Mouse (Mus musculus): ENCODE measurements around the gene Top2b. TPM values are rescaled to one million over a fixed set of nuclear protein-coding genes. Genes with fewer than 3 reads are reported as not detected.
A peak's percentile ranks its signal among the peaks of the same experiment; 100 is the strongest.

Top2b gene
- total RNA-seq (2022) = 100 to 1,000 TPM in 1 of 4 experiments, 10 to 100 TPM in 3; 82.4 to 120 (median 95.1) TPM

DNA sequence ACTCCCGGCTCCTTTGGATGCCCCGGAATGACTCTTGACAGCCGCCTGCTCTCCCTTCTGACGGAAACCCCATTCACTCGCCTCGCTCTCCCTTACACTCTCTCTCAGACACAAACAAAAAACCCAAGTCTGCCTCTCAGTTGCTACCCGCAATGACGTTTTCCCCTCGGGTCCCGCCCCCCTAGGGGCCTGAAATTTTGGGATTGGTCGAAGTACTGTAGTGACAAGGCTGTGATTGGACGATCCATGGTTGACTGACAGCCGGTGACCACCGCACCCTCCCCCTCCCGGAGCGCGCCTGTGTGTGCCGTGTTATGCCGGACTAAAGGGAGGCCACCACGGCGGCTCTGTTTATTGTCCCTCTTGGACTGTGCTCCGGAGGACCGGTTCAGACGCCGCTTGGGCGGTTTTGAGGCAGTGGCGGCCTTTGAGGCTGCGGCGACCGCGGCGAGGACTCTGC lies at the start of gene Top2b:
Gene Top2b, plus strand, starts transcription at position 302 of the 460 bp plus-strand sequence.
- peak; percentile 98 for DNase-seq

DNA sequence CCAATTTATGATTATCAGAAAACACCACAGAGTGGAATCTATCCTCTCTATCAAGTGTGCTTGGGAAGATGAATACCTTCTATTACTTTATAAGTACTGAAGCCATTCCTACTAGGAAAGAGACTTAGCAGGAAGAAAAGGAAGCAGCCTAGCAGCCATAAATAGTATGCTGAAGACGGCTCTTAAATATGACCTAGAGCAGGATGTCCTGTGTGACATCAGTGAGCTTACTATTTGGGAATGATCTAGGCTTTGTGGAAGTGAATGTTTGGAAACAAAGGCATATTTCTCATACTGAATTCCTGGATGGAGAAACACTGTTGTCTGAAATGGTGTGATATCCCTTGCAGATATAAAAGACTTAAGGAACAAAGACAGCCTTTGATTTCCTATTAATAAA lies 48.3 kb upstream of the Top2b start:
- DNase-seq = no peak

DNA sequence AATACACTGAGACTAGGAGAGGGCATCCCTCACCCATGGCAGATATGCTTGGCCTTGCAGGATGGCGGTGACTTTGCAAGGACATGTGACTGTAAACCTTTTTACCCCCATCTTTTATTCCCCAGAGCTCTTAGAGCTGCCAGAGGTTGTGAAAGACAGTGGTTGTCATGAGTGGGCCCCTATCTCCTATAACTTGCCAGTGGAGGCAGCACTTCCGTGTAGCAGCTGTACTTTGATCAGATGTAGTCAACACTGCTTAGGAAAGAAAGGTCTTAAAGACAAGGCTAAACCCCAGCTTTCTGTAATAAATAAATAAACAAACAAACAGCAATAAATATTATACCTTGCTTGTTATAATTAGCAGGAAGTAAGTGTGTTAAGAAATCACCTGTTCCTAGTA lies 45.2 kb upstream of the Top2b start:
- DNase-seq = no peak

DNA sequence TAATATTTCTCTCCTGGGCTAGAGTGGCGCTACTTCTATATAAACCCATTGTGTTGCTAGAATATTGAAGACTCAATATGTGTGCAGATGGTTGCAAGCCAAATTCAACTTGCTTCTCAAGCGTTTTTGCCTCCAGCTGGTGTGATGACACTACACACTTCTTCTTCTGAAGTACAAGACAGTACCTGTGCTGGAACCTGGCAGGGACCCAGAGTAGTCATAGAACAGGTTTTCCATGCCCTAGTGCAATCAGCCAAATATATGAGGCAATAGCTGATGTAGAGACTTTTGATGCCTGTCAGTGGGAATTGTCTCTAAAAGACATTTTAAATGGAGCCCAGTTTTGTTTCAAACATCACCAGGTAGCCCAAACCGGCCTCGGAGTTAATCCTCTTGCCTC lies 40.6 kb upstream of the Top2b start:
- DNase-seq = no peak

DNA sequence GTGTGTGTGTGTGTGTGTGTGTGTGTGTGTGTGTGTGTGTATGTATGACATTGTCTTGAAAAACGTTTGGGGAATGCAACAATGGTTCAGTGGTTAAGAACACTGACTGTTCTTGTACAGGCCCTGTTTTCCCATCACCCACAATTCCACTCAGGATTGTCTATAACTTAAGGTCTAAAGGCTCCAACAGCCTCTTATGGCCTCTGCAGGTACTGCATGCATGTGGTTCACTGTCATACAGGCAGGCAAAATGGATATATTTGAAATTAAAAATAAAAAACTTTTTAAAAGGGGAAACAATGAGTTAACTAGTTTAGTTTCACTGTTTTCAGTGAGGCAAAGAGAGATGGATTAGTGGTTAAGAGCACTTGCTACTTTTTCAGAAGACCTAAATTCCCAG lies 39.8 kb upstream of the Top2b start:
- DNase-seq = no peak

DNA sequence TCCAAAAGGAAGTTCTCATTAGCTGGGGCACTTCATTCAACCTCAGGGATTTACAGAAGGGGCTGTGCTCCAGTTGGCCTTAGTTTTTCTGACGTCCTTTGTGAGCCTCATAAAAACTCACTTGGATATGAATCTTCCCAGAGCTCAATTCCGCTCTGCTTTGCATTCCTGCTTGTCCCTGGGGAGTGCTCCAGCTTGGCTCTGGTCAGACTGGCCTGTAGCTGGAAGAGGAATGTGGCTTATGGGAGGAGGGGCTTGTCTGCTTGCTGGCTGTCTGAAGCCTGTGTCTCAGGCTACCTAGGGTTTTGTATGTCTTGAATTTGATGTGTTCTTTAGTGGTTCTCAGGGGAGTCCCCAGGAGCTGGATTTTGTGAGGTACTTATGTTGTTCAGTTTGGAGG lies 36.4 kb upstream of the Top2b start:
- DNase-seq = no peak

DNA sequence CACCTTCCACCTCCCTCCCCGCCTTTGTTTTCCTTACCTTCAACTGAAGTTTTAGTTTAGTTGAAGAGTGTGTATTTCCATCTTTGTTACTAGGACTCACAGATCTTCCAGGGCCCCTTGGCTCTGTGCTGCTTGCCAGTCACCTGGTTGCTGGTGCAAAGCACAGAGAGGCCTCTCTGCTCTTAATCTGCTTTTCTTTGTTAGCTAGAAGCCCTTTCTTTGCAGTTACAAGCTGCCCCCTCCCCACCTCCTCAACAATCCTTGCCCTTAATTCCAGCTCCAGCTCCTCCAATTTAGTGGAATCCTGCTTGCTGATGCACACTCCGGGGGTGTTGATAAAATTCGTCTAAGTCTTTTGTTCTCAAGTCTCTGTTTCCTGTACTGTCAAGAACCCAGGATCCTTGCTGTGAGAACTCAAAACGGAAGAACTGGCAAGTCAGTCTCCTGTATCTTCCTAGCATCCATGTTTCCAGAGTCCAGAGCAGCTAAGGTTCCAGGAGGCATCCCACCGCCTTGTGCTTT lies 36.0 kb upstream of the Top2b start:
- no peak for DNase-seq

DNA sequence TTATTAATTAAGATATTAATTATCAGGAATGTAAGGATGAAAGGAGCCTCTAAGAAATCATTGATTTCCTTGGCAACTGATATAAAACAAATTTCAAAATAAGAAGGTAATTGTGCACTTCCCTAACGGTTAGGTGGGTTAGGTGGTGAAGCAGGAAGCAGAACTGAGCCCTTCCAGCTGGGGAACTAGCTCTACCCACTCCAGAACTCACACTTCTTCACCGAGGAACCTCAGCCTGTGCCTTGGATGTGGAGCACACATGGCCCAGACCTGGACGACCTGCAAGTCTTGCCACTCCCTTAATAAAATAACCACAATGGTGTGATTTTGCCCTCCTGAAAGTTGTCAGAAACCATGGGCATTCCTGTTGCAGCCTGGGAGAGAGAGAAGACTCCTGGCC lies 35.2 kb upstream of the Top2b start:
- DNase-seq = no peak

DNA sequence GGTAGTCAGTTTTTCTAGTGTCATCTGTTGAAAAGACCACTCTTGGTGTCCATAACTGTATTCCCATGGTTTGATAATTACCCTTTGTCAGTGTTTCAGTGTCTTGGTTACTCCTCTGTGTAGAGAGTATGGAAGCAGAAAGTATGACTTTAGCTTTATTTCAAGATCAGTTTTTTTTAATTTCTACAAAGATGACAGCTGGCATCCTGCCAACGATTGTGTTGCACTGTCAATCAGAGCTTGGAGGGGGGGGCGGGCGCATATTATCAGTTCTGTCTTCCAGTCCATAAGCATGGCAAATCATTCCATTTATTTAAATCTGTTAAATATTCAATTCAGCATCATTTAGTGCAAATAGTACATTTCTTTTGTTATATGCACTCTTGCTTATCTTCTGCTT lies 30.7 kb upstream of the Top2b start:
- no peak for DNase-seq

DNA sequence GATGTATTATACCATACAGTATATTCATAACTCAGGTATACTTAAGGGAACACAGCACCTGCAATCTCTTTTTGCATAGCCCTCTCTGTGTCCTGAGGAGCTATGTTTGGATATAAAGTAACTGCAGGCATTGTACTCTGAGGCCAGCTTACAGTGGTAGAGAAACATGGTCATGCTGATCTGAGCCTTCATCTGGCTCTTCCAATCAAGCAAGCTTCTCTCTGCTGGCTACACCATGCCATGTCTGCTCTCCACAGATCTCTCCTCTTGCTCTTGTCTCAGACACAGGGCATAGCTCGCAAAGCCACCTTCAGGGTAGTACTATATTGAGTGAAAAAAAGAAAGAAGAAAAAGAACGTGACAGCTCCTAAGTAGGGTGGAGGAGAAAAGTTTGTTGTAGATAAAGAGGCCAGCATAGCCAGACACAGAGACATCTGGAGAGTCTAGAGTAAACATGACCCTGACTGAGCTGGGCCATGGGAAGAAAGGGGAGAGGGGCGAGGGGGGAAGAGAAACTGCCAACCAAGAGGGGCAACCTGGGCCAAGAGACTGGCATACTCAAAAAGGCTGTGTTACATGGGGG lies 29.1 kb upstream of the Top2b start:
- DNase-seq = no peak

DNA sequence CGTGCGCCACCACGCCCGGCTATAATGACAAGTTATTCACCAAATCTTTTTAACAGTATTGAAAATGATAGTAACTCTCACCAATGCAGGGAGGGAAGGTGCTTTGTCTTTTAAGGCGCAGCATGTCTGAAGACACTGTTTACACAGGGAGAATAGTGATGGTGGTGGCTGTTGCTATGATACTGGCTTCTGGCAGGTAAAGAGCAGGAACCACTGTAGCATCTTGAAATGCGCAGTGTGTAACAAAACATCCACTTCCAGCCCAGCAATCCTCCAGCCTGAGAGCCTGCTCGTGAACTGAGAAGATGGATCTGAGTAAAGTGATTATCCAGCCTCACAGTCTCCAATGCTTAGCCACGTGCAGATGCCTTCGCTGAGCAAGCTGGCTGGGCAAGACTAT lies 17.5 kb upstream of the Top2b start:
- no peak for DNase-seq

DNA sequence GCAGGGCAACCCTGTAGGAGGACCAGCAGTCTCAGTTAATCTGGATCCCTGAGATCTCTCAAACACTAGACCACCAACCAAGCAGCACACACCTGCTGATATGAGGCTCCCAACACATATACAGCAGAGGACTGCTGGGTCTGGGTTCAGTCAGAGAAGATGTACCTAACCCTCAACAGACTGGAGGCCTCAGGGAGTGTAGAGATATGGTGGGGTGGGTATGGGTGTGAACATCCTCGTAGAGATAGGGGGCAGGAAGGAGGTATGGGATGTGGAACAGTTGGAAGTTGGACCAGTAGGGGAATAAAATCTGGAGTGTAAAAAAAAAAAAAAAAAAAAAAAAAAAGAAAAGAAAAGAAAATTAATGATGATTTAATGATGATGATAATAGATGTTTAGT lies 5.3 kb upstream of the Top2b start:
- DNase-seq = no peak

DNA sequence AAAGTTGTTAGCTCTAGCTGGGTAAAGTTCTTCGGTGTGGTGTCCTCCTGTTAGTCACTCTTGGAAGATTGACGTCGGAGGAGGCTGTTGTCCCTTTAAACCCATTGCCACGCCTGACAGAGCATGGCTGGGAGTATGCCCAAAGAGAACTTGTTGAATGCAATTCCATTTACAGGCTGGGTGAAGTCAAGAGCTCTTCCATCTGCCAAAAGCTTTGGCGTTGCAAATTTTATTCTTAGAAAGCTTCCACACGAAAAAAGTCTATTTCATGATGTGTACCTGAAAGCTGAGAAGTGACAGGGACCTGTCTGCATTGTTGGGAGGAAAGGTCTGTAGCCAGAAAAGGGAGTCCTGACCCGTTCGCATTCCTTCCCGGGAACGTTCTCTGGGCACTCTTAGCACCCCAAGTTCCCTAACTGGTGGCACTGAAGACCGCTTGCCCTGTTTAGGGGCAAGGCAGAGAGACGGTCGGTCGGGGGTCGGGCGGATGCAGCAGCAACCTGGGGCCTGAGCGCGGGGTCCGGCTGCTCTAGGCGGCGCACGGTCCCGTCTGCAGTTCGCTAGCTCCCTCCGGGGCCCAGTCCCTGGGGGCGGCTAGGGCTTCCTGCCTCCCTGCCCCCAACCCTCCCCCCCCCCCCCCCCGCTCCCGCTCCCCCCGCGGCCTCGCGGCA lies 683 bp upstream of the Top2b start:
- peak; percentile 66 for DNase-seq

DNA sequence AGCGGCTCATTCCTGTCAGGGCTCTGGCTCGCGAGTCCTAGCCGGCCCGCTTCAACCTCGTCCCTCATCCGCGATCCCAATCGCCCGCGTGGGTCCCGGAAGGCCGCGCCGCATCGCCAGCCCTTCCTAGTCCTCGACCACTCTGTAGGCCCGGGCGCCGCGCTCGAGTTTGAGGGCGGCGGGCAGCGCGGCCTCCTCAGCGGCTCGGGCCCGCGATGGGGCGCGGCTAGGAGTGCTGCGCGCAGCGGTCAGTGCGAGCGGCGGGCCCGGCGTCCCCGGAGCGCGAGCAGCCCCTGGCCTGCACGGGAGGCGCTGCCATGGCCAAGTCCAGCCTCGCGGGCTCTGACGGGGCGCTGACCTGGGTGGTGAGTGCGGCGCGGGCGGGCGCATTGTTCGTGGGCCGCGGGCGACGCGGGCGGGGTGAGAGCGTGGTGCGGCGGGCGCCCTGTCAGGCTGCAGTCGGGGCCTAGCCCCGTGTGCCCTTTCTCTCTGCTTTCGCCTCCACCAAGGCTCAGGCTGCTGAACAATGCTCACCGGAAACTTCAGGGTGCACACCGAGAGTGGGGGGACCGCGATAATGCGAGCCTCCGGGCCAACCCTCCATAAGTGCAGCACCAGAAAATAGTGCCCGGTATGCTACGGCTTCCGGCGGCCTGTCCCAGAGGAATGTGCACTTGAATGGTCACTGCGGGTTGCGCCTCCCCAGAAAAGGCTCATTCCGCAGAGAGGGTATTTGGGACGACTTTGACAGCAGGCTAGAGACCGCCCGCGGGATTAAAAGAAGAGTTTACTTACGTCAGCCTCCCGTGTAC lies 589 bp downstream of the Top2b start:
- peak; percentile 48 for DNase-seq

DNA sequence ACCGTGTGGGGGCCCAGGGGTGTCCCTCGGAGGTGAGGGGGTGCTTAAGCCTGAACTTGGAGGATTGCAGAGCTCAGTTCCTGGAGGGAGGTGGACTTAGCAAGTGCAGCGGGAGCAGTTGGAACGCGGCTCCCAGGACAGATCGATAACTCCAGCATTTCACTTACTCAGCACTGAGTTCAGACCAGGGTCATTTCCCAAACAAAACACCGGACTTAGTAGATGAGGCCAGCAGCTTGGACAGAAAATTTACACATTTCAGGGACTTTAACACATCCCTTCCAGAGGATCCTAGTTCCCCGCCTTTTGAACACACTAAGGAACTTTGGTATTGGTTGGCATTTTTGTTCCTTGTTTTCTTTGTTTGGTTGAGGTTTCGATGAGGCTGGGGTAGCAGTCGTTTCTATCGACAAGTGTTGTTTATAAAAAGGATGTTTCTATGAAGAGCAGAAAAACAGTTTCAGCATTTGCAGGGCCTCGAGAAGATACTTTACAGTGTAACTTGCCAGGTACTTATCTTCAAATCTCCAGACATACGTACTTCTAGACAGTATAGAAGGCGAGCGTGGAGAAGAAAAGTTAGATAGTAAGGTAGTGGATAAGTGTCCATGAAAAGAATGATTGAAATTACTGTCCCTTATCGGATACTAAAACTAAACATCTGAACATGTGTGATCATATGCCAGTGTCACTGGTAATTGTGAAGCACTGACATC lies 1.4 kb downstream of the Top2b start:
- no peak for DNase-seq

DNA sequence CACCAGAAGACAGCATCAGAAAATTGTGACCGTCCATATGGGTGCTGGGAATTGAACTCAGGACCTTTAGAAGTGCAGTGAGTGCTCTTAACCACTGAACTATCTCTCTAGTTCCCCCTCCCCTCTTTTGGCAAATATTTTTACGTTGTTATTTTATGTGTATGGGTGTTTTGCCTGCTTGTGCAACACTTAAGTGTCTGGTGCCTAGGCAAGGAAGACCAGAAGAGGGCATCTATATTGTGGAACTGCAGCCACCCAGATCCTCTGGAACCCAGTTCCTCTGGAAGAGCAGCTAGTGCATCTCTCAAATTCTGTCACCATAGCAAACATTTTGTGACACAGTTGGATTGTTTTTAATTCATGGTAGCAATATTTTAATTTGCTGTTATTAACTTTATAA lies 2.0 kb downstream of the Top2b start:
- no peak for DNase-seq

DNA sequence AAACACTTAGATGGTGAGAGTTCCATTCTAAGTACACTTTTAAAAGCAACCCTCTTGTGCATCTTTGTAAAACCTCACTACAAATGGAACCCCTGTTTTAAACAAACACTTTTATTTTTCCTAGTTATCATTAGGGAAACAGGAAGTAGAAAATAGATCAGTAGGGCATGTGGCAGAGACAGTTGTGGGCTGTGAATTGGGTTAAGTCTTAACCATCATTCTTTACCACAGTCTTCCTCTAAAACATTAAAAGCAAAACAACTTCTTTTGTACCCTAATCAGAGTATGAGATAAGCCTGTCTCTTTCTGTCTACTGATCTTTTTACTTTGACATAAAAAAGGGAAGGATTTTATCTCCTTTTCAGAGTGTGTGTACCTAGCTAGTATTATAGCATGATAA lies 7.8 kb downstream of the Top2b start:
- DNase-seq = no peak

DNA sequence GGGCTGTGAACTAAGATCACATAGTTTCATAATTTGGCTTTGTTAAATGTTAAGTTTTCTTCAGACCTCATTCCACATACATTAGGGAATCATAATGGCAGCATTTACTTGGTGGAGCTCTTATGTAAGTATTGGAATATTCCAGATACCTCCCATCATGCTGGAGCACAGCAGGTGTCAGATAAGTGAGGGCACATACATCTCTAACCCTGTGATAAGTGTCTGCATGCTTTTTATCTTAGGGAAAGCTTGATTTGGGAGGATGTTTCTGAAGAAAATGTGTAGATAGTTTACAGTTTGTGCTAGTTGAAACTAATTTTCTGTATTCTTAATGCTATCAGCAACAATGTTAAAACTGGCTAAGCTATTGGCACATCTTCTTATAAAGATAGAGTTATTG lies 8.2 kb downstream of the Top2b start:
- no peak for DNase-seq

DNA sequence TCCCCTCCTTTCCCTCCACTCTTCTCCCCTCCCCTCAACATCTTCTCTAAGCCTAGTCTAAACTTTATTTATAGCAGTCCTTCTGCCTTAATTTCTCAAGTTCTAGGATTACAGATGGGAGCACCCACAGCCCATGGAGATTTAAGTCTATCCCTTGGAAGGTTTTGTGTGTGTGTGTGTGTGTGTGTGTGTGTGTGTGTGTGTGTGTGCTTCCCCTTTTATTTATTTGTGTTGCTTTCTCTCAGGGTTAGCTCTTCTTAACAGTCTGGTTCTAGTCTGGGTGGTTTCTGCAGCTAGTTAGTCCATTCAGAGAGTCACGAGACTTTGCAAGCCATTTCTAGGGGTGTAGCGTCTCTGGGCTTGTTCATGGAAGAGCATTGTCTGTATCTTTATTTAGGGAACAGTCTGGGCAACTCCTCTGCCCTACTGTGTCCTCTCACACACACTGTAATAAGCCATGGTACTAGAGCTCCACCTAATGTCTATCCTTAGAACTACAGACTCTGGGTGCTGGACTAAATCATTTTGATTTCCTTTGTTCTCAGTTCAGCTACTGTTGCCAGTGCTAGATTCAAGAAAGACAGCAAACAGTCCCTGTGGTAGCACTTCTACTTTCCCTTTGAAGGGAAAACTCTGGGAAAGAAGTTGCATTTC lies 15.1 kb downstream of the Top2b start:
- peak; percentile 7 for DNase-seq

DNA sequence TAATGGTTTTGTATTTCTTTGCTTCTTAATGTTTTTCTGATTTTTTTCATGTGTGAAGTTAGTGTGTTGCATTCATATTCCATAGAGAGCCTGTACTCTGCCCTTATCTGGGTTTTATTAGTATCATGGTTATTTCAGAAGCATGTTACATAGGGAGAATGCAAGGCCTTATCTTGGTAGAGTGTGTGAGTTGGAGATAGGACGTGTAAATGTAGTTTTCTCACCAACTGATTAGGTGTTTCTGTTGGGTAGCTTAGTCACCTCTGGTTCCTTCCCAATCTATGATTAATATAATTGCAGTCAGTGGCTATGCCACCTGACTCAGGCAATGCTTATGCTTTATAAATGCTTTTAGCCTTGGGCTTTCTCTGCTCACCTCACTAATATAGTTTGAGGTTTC lies 19.8 kb downstream of the Top2b start:
- no peak for DNase-seq

DNA sequence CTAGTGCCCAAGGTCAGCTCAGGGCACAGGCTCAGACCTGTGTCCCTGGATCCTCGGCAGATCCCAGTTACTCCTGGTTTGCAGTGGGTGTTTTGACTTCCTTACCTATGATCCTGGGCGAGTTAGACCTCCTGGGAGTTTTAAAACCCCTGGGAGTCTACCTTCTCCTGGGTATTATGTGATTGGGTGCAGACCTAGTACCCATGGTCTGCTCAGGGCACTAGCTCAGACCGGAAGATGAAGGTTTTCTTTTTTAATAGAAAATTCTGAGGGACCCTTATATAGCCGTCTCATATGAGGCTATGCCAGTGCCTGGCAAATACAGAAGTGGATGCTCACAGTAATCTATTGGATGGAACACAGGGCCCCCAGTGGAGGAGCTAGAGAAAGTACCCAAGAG lies 40.2 kb downstream of the Top2b start:
- no peak for DNase-seq

DNA sequence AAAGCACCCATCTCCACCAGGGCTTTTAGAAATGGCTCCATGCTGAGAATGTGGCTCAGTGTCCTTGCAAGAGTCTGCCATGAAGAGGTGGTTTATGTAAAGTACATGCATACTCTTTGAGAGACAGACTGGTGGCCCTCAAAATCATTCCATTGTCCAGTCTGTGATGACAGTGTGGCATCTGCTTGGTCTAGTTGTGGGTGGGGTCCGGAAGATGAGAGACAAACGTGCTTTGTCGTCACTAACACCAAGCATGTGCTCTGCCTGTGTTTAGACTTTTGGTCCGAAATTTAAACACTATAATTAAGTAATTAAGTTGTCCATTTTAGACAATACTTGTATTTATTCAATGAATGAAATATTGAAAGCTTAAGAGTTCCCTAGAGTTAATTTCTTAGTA lies 49.2 kb downstream of the Top2b start:
- DNase-seq = no peak
